Mouse (Mus musculus) T-cell, adult 2 months (primary cell): ENCODE measurements at regions not wholly inside any gene's neighbourhood (a gene's known extent, or its start where the extent isn't known, plus 50 kb on each side); places are given as distances from the start of the nearest gene placed in this dataset.

Experiments
- DNase-seq: peaks from one replicate; pipeline ENCODE4 v3.0.0; 2022; ENCODE audit warnings: low spot score

- DNase-seq: no peak
These were observed 53.5 kb upstream of the Osbpl8 start for GRCm38 (mm10) chr10:111111020-111111419.

- DNase-seq: peak; percentile 57
These were observed 55.6 kb upstream of the Osbpl8 start for GRCm38 (mm10) chr10:111108658-111109633.

GRCm38 (mm10) chr10:111107852-111108251 lies 56.7 kb upstream of the Osbpl8 start:
- no peak for DNase-seq

GRCm38 (mm10) chr10:111107387-111107786 lies 57.2 kb upstream of the Osbpl8 start:
- peak; percentile 77 for DNase-seq

GRCm38 (mm10) chr10:111106411-111106810 lies 58.1 kb upstream of the Osbpl8 start:
- DNase-seq: no peak

- DNase-seq: no peak
These were observed 58.9 kb upstream of the Osbpl8 start for GRCm38 (mm10) chr10:111105662-111106061.

GRCm38 (mm10) chr10:111103512-111103911 lies 61.0 kb upstream of the Osbpl8 start:
- DNase-seq: no peak

- DNase-seq: no peak
These were observed 61.5 kb upstream of the Osbpl8 start for GRCm38 (mm10) chr10:111103086-111103485.

GRCm38 (mm10) chr10:111101901-111102761 lies 62.4 kb upstream of the Osbpl8 start:
- no peak for DNase-seq

GRCm38 (mm10) chr10:111099812-111100464 lies 64.6 kb upstream of the Osbpl8 start:
- peak; percentile 62 for DNase-seq

- DNase-seq: no peak
These were observed 65.3 kb upstream of the Osbpl8 start for GRCm38 (mm10) chr10:111099059-111099811.

- no peak for DNase-seq
These were observed 67.3 kb upstream of the Osbpl8 start for GRCm38 (mm10) chr10:111097245-111097644.

GRCm38 (mm10) chr10:111096811-111097210 lies 67.7 kb upstream of the Osbpl8 start:
- no peak for DNase-seq

- DNase-seq: no peak
These were observed 70.1 kb upstream of the Osbpl8 start for GRCm38 (mm10) chr10:111094405-111094804.

- DNase-seq: no peak
These were observed 75.2 kb upstream of the Osbpl8 start for GRCm38 (mm10) chr10:111089382-111089781.

- DNase-seq: no peak
These were observed 75.6 kb upstream of the Zdhhc17 start for GRCm38 (mm10) chr10:111085561-111085960.

GRCm38 (mm10) chr10:111084267-111084780 lies 74.4 kb upstream of the Zdhhc17 start:
- DNase-seq: no peak

GRCm38 (mm10) chr10:111083861-111084260 lies 73.9 kb upstream of the Zdhhc17 start:
- DNase-seq: no peak

- no peak for DNase-seq
These were observed 73.4 kb upstream of the Zdhhc17 start for GRCm38 (mm10) chr10:111083338-111083737.

- no peak for DNase-seq
These were observed 70.4 kb upstream of the Zdhhc17 start for GRCm38 (mm10) chr10:111080322-111080721.

- DNase-seq: no peak
These were observed 69.1 kb upstream of the Zdhhc17 start for GRCm38 (mm10) chr10:111079051-111079450.
